Mouse (Mus musculus): Measurements from ENCODE around the gene Tmem59l.

Tmem59l gene

GRCm38 (mm10) chr8:70507027-70507393 is 19.9 kb upstream of the Tmem59l start:
- DNase-seq (ENCODE audit: extremely low spot score), result no peak

DNA sequence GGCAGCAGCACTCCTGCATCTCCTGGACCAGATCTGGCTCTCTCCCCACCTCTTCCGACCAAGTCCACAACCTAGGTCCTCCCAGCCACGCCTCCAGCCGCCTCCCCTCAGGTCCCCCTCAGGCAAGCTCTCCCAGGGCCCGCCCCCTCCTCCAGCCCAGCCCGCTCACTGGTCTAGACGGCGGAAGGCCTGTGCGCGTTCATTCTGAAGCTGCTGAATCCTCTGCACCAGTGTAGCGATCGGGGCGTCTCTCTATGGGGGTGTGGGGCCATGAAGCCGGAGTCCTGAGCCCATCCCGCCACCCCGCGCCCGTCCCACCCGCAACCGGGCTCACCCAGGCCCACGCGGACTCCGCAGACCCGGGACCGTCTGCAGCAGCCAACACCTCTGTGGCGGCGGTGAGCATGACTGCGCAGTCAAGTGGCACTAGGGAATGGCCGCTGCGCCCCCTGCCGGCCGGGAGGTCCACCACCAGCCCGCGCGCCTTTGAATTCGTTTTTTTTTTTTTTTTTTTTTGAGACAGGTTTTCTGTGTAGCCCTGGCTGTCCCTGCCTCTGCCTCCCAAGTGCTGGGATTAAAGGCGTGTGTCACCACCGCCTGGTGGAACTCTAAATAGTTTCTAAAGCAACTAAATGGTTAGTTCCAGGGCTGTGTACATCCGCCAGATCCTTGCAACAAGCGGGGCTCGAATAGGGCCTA is 19.3 kb upstream of the Tmem59l start, which contains the start of gene Rex1bd:
Gene Rex1bd, minus strand, starts transcription at position 425 of the 699 bp plus-strand sequence.
- peak; percentile 98 for DNase-seq (ENCODE audit: extremely low spot score)

DNA sequence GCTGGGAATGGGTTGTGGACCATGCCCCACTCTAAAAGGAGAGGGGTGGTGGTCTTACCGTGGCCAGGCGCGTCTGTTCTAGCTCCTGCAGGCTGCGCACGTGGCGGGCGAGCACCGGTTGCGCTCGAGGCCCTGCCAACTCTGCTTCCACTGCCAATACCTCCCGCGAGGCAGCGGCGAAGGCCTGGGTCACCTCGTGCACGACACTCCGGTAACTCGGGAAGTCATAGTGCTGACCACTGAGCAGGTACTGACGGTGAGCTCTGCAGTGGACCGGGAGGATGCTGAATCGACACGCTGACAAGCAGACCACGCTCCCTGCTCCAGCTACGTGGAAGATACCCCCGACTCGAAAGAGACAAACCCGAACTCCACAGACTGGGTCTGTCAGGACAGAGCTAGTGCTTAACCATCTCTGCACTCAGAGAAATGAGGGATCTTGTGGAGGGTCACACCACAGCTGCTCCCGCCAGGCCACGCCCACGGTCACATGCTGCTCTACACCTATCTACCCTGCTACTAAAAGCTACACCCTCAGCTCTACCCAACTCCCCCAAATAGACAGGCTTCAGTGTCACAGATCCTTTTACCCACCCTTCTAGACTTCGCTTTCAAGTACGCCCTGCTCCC is 18.7 kb upstream of the Tmem59l start:
- DNase-seq (ENCODE audit: extremely low spot score), result no peak

- peak; percentile 87 for DNase-seq (ENCODE audit: extremely low spot score)
These were observed 17.7 kb upstream of the Tmem59l start for GRCm38 (mm10) chr8:70504851-70505250.

DNA sequence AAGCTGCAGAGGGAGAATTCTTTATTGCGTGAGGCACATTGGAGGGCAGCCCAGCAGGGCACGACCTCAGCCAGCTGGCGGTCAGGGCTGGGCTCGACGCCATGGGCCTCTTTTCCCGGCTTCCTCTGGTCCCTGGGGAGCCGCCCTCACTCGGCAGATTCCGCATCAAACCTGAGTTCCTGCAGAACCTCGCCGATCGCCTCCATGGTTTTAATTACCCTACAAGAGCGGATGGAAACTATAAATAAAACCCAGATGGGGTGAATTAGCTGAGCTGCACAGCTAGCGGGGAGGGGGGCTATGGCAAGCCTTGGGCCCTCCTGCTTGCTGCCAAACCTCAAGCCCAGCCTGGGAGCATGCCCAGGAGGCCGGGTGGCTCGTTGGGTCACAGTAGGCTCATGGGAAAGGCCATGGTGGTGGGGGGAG is 17.1 kb upstream of the Tmem59l start:
- peak; percentile 47 for DNase-seq (ENCODE audit: extremely low spot score)

DNA sequence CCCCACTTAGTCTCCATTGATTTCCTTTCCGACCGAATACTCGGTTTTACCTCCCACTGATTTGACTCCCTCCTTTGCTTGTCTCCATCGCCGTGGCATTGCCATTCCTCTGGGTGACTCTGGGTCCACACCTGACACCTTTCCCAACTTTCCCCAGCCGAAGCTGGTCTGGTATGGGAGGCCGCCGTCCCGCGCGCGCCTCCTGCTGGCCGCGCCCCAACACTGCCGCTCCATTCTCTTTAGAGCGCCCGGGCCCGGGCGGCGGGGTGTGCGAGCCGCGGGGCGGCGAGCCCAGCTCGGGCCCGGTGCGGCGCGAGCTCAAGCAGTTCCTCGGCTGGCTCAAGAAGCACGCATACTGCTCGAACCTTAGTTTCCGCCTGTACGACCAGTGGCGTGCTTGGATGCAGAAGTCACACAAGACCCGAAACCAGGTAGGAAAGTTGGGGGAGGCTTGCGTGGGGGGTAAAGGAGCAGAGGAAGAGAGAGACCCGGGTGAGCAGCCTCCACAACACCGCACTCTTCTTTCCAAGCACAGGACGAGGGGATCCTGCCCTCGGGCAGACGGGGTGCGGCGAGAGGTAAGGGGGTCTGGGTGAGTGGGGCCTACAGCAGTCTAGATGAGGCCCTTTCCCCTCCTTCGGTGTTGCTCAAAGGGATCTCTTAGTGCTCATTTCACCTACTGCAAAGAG is 16.0 kb upstream of the Tmem59l start:
- DNase-seq (ENCODE audit: extremely low spot score), result peak; percentile 79

GRCm38 (mm10) chr8:70502540-70502939 is 15.4 kb upstream of the Tmem59l start:
- DNase-seq (ENCODE audit: extremely low spot score), result no peak

DNA sequence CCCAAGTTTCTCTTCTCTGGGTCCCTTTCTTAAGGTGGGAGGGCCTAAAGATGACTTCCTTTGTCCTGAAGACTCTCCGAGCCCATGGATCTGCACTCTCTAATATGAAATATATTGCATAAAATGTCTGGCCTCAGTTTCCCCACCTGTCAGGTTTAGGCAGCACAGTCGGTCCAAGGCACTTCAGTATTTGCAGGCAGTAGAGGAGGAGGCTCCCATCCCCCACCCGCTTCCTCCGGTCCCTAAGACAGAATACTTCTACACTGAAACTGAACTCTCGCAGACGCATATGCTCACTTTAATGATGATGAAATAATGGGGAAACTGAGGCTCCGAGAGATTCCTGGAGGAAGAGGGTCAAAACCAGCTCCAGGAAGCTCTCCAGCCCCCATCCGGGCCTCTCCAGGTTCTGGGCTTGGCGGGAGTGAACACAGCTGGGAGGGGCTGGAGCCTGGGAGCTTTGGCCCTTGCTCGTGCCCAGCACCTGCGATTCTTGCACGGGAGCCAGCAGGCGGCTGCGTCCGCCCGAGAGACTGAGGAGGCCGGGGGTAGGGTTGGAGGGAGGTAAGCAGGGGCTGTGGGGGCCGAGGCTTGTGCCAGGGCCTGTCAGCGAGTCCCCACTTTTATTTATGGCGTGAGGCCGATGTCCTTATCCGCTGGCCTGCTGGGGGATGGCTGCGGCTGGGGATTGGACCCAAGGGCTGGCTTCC is 14.8 kb upstream of the Tmem59l start:
- no peak for DNase-seq (ENCODE audit: extremely low spot score)

- DNase-seq (ENCODE audit: extremely low spot score), result peak; percentile 29
These were observed 13.5 kb upstream of the Tmem59l start for GRCm38 (mm10) chr8:70500386-70501301.

DNA sequence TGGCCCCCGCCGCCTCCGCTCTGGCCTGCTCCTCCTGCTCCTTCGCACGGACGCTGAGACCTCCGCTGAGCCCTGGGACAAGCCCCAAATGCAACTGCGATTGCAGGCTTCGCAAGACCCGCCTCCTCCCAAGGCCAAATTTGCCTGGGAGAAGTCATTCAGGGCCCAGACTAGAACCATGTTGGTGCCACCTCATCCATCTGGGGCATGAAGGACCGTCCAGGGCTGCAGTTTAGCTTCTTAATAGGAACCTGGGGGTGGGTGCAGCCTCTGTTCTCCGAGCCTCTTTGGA is 8.6 kb upstream of the Tmem59l start:
- peak; percentile 27 for DNase-seq (ENCODE audit: extremely low spot score)

DNA sequence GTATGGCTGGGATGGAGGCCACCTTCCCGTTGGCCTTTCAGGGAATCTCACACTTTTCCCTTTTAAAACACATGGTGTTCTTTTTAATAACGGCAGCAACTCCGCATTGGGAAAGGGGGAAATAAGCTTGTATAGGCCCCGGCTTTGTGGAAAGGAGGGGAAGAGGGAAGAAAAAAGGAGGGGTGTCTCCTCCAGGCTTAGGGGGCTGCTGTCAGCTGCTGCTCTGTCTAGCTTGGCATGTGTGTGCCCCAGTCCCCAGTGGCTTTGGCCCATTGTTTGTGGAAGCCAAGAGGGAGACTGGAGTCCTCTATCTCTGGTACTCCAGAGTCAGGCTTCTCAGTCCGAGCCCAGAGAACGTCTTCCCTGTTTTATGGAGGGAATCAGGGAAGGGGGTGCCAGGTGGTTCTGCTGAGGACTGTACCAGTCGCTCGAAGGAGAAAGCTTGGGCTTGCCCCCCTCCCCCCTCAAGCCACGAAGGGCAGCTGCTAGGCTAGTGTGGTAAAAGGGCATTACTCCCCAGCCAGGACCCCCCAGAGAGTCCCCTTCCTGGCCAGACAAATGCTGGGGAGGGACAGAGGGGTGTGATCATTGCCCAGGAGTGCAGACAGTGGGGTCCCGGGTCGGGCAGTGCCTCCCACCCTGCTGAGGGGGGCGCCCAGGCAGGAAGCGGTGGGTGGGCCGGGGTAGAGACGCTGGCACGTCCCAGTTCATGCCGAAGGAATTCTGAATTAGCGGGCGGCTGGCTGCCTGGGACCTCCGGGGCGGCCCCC is 8.0 kb upstream of the Tmem59l start:
- DNase-seq (ENCODE audit: extremely low spot score), result peak; percentile 25

DNA sequence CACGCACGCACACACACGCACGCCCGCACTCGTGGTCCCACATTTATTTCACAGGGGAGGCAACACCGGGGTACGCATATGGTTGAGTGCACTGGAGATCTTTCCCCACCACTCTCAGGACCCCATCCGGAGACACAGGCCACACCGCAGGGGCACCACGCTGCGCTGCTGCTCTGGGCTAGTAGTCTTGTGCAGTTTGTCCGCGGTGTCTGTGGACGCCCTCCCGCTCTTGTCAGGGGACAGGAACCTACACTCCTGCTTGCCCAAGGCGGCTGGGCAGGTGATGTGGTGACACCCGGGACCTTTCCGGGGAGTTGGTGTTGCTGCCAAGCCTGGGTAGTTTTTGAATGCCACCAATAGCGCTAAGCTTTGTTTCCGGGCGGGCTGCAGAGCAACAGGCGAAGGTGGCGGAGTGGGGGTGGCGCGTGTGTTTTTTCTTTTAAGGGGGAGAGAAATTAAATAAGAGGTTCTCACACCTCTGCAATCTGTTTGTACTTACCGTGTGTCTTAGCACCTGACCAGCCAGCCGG is 7.3 kb upstream of the Tmem59l start:
- DNase-seq (ENCODE audit: extremely low spot score), result no peak

DNA sequence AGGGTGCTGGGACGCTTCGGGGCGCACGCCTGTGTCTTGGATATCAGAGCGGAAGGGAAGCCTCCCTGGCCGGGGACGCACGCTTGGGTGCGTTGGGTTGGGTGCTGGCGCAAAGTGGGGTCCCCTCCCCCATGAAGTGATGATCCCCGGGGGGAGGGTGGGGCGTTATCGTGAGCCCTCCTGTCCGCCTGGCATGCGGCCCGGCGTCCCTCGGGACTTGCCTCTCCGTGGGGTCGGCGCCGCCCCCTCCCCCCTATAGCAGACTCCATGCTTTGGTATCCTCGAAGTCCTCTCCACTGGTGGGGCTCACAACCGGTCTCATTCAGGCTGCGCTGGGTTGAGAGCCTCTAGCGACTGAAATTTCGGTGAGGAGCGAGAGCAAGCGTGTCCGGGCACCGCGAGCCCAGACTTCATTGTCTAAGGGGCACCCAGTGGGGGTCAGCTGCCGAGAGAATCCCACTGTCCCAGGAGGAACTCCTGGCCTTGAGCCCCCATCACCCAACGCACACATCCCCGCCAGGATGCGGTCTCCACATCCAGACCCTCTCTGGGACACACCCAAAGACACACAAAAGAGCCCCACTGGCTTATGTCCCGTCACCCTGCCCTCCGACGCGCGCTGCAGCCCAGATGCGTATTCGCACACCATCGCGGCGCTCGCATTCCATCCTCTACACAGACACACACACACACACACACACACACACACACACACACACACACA is 6.7 kb upstream of the Tmem59l start:
- DNase-seq (ENCODE audit: extremely low spot score), result no peak

- no peak for DNase-seq (ENCODE audit: extremely low spot score)
These were observed 5.8 kb upstream of the Tmem59l start, which contains the start of gene Crlf1 for GRCm38 (mm10) chr8:70492664-70493640. Gene Crlf1, plus strand, starts transcription at chr8:70493158.

- peak; percentile 35 for DNase-seq (ENCODE audit: extremely low spot score)
These were observed 3.8 kb upstream of the Tmem59l start for GRCm38 (mm10) chr8:70490880-70491495.

DNA sequence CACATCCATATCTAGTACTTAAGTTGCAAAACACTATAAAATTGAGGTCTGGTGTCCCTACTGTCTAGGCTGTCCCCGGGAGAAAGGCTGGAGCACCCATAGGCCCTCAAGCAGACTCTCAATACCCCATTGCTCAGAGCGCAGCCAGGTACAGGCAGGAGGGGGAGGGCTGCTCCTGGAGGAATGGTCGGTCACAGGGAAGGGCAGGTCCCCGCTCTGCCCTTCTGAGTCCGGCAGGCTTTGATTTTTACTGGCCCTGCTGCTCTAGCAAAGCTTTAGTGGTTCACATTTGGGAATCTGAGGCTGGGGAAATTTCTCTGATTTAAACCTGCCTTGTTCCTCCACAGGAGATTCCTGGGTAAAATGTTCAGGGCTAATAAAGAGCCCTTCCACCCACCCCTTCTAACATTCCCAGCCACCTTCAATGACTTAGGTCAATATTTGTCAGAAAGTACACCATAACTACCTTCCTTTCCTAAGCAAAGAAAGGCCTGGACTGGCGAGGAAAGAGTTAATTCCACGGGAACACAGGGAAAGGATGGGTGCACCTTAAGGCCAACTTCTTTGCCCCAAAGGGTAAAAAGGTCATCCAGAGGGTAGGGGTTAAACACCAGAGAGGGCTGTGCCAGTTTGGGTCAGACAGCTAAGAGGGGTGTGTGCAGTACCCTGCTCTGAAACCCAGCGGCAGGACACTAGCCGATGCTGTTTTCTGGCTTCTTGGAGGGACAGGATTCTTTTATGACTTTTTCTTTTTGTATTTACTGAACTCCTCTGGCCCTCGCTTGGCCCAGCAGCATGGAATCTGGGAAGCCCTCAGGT is 3.1 kb upstream of the Tmem59l start:
- DNase-seq (ENCODE audit: extremely low spot score), result peak; percentile 32

DNA sequence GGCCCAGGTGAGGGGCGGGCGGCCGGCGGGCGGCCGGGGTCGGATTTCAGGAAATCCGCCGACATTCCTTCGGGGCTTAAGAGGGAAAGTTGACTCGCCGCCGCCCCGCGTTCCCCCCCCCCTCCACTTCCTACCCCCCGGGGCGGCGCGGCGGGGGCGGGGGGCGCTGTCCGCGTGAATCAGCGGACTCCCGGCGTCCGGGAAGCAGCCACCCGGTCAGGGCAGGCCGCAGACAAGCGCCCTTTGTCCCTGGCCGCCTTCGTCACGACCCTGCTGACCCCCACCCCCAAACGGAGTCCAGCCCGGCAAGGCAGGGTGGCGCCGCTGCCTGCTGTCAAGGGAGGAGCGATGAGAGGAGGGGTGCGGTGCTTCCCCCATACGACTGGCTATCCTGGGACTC is 2.4 kb upstream of the Tmem59l start:
- peak; percentile 46 for DNase-seq (ENCODE audit: extremely low spot score)

All from embryo, embryonic 9.5 days (tissue).